Mouse (Mus musculus) c-Kit-positive CD71-positive TER-119-positive erythroid progenitor cells, embryonic 14.5 days (primary cell): ENCODE results near the gene Ubn1.

Experiments
- DNase-seq: peaks from one replicate; pipeline ENCODE4 v3.0.0-alpha.2; 2013; ENCODE audit warnings: low spot score

Ubn1 gene

DNA sequence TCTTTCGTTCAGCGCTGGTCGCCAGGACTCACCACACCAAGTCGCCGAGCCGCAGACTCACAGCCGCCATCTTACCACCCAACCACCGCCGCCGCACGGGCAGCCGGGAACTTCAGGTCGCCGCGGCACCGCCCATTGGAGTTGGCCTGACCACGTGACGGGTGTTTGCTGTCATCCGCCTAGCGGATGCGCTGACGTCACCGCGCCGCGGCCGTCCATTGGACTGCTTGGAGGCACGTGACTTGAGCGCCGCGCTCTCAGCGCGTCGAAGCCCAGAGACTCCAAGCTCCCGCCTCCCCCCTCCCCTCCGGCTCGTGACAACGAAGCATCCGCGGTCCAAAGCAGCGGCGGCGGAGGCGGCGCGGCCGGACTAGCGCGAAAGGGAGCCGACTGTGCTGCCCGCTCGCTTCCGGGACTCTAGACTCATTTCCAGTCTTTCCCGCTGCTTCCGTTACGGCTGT lies at the start of gene Ubn1, which contains the start of gene Glyr1:
Gene Ubn1, plus strand, starts transcription at position 284 of the 461 bp plus-strand sequence.
Gene Glyr1, minus strand, starts transcription at position 90 of the 461 bp plus-strand sequence.
- DNase-seq, result peak; percentile 99

DNA sequence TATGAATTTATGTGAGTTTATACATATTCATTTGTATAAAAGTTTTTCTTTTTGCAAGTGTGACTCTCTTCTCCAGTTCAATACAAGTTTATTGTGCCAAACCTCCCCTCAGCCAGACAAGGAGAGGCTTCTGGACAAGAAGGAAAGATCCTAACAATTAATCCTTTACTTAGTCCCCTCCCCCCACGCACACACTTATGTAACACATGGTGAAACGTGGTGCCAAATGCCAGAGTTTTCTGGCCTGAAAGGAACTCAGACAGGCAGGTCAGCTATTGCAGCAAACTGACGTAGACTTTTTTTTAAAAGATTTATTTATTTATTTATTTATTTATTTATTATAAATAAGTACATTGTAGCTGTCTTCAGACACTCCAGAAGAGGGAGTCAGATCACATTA lies 49.2 kb upstream of the Ubn1 start:
- no peak for DNase-seq

DNA sequence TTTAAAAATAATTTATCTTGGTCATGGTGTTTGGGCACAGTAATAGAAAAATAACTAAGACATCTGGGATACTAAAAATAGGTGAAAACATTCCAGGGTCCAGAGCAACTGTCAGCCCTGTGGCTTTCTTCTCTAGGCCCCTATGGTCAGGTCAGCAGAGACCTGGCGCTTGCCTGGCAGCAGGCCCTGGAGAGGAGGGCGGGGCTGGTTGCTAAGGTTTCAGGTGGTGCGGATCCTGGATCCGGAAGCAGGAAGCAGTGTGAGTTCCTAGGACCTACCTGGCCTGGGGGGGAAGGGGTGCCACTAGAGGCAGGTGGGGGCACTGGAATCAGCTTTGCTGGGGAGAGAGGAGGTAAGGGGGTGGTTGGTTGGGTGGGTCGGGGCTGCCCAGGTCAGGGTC lies 42.8 kb upstream of the Ubn1 start, which contains the start of gene Smim22:
Gene Smim22, plus strand, starts transcription at position 222 of the 400 bp plus-strand sequence.
- no peak for DNase-seq

DNA sequence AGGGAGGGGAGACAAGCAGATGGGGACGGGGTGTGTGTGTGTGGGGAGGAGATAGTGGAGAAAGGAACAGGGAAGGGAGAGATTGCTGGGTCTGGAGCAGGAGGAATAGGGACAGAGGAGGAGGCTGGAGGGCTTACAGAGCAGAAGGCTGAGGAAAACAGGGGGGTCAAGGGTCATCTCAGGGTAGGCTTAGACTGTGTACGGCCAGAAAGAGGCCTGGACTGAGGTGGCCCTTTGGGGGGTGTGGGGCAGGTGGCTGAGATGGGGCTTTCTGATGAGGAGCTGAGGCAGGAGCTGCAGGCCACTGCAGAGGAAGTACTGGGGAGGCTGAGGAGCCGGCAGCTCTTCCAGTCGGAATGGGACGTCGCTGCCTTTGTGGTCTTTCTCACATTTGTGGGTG lies 42.4 kb upstream of the Ubn1 start:
- no peak for DNase-seq

DNA sequence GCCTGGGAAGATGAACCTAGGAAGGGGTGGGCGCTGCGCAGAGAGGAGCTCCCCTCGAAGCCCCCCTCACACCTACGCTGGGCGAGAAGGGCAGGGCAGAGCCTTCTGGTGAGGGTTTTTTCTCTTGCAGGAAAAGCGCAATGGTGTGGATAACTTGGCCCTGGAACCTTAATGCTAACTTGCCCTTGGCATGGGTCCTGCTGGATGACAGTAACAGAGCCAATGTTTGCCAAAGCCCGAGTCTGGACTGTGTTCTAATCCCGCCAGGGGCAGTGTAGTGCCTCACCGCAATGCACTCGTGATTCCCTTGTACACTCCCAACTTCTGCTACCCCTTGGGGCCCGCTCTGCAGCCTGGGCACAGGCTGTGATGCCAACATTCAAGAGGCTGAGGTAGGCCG lies 41.8 kb upstream of the Ubn1 start:
- DNase-seq, result no peak

DNA sequence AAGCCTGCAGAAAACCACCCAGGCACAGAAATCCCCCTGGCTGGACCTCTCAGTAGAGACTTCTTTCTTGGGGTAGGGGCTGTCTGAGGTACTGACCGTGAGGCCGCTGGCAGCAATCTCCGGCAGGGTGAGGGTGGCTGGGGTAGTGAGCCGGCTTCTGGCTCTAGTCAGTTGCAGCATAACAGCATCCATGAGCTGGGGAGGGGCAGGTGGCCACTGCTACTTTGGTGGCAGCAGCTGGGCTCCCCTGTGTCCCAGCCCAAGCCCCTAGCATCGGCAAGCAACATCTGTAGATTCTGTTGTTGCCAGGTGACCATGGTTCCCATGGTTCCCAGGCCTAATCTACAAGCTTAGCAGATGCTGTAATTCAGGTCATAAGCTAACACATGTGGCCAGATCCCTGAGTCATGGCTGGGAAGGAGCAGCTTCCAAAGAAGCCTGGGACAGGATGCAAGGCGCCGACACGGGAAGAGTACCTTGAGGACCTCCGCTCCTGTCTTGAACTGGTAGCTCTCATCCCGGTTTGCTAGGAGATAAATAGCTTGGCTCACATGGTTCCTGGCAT lies 39.4 kb upstream of the Ubn1 start:
- DNase-seq, result no peak

DNA sequence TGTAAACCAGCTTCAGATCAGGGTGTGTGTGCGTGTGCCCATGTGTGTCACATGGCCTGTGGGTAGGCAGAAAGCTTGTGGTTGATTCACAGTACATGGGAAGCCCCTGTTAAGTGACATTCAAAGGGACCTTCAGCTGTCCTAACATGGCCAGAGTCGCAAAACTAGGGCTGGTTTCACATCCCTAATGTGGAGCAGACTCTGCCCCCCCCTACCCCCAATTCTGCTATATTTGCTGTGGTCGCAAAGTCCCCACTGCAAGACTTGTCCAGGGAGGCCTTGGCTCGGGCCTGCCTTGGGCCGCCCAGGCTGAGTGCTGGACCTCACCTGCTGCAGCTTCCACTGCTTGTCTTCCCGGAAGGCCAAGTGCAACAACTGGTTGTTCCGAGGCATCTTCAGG lies 38.6 kb upstream of the Ubn1 start:
- DNase-seq, result no peak

DNA sequence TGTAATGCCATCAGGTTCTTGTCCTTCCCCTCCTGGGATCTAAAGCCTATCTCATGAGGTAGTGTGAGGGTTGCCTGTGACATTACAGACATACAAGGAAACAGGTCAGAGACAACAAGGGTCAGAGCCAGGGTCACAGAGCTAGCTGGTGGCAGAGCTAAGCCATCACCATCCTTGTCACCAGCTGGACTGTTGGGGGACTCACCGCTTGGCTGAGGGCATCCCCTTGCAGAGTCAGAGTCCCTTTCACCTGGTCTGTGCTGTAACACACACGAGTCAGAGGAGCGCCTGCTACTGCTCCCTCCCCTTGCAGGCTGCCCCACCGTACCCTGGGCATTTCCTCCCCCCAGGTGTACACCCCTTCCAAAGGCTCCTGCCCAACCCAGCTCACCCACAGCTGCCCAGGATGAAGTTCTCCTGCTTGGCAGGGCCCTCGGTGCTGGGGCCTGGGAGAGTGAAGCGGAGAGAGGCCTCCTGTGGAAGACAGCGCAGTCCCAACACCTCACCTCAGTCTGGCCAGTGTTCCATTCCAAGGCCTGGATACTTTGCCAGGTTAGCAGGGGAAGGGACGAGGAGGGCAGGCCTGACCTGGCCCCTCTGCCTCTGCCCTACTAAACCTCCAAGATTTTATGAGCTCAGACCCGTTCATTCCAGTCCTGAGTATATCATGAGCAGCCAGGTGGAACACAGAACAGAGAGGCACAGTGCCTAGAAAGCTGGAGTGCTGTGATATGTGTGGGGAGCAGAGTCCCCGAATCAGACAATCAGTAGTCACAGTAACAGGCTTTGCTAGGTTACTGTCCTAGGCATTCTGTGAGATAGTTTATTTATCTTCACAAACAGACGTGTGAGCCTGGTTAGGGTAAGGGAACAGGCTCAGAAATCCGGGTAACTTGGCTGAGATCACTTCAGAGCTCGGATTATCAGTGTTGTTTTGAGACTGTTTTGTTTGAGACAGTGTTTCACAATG lies 37.5 kb upstream of the Ubn1 start:
- peak; percentile 78 for DNase-seq

DNA sequence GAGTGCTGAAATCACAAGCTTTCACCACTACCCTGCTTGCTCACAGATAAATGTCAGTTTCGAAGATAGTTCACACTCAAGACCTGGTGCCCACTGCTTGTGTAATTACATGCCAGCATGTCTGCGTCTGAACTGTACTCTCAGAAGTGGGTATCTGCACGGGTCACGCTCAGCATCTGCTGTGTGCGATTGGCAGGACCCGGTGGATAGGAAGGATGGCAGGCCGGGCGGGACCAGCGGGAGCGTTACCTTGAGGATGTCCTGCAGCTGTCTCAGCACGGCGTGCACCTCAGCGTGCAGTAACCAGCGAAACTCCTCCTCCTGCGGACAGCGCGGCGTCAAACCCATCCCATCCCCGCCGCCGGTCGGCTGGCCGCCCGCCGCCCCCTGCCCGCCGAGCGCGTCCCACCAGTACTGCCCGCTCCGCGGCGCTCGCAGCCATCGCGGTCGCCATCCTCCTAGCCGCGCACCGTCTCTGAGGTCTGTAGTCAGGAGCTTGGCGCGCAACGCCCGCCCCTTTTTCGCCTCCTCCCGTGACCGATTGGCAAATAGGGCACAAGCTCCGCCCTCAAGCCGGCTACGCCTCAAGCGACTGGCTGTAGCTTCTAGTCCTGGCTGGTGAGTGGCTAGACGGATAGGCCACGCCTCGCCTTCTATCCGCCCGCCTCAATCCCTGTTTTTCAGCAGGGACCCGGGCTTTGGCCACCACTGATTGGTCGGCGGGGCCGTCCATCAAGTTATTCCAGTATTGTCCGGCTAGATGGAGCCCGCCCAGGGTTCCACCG lies 36.6 kb upstream of the Ubn1 start, which contains the start of gene Rogdi:
Gene Rogdi, minus strand, starts transcription at position 500 of the 785 bp plus-strand sequence.
- peak; percentile 98 for DNase-seq

DNA sequence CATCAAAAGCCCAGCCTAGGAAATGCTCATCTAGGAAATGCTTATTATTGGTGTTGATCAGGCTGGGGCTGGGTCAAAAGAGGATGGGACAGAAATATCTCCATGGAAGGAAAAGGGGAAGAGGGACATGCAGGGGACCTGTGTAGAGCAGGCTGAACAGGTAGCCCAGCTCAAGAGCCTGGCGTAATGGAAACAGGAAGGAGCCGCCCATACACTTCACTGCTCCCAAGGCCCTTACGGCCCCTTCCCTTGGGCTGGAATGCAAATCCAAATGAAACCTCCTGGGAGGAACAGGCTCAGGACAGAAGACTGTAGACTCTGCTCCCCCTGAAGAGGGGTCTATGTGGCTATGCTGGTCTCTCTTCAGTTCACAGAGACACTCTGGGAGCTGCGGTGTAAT lies 35.3 kb upstream of the Ubn1 start:
- no peak for DNase-seq

DNA sequence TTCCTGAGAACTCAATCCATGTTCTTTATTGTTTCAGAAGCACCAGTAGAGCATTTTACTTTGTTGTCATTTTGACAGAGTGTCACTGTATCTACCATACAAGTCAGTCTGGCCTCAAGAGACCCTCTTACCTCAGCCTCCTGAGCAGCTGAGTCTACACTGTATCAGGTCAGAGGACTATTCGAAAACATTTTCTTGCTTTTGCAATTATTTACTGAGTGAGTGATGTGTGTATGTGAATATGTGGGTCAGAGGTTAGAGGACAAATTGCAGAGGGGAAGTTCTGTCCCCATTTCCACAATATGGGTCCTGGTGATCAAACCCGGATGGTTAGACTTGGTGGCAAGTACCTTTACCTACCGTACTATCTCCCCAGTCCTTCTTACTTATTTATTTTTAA lies 25.8 kb upstream of the Ubn1 start:
- no peak for DNase-seq

DNA sequence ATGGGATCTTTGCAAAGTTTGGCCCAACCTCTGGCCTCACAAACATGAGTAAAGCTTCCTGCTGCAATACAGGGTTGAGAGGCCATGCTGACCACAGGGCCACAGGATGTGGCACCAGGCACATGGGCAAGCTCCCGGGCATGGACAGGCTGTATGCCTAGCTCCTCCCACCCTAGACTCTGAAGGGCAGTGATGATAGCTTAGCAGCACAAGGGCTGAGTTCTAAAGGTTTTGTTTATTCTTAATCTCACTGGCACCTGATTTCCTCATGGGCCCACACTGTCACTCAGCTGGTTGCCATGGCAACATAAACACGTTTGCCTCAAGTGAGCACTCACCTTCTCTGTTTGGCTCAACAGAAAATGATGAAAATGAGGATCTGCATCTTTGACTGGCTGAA lies 20.0 kb upstream of the Ubn1 start:
- no peak for DNase-seq

DNA sequence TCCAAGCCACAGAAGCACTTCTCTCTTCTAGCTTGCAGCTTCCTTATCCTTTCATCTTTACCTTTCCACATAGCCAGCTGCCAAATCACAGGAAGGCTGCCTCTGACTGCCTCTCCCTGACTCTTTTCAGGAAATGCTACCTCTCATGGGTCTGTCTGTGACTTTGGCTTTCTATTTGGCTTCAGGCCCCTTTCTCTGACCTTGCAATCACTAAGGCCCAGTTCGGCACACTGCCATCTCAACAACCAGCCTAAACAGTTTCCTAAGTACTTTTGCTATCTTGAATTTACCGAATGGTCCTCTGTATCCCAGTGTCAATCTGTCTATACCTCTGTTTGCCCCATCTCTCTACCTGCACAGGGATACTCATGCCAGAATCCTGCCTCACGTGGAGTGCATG lies 14.3 kb upstream of the Ubn1 start:
- DNase-seq, result no peak

DNA sequence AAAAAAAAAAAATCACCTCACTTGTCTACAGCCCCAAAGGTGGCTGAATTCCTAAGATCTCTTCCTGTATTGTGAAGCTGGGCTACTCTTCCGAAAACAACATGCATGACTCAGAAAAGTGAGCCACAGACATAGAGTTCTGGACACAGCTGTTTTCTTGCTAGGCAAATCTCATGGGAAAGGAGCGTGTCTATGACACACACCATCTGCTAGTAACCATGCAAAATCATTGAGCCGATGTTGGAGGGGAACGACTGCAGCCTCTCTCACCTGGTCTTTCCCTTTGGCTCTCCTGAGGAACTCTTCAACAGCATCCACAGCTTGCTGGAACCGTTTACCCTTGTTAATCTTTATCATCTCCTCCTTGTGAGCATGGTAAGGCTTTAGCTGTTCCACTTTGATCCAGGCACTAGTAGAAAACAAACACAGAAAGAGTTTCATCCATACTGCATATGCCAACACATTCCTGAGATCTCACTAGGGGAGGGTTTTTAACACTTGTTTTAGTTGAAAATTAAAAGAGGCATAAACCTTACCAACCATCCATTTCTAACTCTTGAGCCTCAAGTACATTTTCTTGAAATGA lies 13.1 kb upstream of the Ubn1 start:
- DNase-seq, result no peak

DNA sequence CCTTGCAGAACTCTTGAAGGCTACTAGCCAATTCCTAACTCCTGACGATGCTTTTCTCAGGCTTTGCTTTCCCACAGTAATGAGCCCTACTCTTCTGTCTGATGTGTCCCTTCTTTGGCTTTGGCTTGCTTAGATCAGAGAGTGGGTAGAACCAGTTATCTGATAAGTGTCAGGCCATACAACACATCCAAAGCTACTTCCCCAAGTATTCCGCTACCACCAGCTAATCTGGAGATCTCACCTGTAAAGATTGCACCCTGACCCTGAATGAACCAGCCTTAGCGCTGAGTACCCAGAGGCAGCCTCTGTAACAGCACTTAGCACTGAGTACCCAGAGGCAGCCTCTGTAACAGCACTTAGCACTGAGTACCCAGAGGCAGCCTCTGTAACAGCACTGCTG lies 4.5 kb upstream of the Ubn1 start:
- DNase-seq, result no peak

DNA sequence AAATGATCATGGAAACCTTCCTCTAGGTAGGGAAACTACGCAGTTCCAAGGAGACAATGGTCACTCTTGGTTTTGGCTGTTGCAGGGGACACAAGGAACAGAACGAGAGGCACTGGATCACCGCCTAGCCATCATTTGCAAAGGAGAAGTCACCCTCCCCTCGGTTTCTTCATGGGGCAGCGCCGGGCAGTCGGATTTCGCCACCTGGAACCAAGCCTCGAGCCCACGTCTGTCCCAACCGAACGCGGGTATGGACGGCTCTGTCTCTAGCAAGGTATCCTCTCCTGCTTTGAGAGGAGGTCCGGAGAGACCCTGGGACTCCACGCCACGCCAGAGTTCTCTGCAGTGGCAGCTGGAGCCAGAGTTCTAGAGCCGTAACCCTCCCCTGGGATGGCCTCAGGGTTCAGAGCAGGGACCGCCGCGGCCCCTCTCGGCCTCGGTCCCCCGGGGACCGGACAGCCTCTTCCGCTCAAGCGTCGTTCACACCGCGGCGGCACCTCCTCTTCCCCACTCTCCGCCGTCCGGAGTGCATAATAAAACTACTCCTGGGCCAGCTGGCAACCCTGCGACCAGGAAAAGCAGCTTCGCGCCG lies 579 bp upstream of the Ubn1 start:
- DNase-seq, result no peak

DNA sequence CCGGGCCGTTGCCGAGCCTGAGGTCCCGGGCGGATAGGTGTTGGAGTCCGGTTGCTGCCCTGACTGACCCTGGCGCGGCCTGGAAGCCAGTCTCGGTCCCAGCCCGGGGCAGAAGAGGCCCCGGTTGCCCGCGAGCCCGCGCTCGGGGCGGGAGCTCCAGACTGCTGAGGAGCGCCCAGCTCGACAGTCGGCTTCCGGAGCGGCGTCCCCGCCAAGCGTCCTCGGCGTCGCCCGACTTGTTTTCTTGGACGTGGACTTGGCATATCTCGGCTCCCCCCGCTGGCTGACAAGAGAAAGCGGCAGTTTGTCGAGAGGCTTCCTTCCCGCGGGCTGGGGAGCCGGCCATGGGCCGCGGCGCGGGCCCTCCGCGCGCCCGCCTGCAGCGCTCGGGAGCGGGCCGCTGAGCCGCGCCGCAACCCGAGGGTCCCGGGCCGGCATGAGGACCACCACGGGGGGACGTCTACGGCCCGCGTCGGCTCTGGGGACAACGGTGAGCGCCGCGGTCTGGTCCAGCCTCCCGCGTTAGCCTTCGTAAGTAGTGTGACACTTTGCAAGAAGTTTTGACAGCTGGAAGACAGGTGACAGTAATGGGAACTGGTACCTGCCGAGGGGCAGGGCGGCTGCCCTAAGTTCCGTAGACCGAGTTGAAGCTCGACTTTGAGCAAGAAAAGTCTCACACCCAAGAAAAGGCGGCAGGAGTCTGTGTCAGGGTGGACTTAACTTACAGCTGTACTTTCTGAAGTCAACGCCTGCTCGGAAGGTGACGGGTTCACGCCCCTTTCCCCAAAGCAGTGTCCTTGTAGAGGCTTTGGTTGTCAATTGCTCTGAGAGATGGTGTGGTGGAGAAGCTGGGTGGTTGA lies 624 bp downstream of the Ubn1 start:
- peak; percentile 62 for DNase-seq

DNA sequence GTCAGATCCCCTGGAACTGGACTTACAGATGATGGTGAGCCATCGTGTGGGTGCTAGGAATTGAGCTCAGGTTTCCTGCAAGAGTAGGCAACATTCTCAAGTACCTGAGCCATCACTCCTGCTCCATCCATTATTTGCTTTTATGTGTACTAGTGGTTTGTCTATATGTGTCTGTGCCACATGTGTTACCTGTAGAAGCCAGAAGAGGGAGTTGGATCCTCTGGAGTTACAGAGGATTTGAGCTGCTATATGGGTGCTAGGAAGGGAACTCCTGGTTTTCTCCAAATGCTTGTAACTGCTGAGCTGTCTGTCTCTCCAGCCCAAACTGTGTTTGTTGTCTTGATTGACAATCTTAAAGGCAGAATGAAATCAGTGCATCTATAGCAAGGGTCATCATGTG lies 8.3 kb downstream of the Ubn1 start:
- no peak for DNase-seq

DNA sequence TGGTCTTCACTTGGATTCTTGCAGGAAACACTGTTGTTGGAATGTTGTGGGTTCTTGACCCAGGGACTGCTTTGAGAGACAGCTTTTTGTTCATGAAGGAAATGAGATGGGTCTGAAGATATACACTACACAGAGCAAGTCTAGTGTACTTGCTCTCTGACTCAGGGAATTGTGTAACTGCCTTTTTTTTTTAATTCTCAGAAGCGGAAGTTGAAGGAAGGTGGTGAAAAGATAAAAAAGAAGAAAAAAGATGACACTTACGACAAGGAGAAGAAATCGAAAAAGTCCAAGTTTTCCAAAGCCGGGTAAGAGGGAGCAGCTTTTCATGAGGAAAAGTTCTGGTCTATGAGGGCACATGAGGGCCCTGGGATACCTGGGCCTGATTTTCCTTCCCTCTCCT lies 13.6 kb downstream of the Ubn1 start:
- no peak for DNase-seq

DNA sequence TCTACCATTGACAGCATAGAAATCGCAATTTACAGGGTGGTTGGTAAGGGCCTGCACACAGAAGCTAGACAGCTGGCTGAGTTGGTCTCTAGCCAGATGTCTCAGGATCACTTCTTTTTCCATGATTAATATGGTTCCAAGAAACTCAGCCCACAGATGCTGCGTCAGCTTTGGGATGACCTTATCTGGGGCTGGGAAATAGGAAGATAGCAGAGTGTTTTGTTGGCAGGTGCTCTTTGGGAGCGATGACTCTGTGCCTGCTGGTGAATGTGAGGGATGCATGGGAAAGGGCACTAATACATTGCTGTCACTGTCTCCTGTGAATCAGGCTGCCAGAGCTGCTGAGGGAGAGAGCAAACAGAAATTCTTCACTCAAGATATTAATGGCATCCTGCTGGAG lies 20.5 kb downstream of the Ubn1 start:
- DNase-seq, result no peak

DNA sequence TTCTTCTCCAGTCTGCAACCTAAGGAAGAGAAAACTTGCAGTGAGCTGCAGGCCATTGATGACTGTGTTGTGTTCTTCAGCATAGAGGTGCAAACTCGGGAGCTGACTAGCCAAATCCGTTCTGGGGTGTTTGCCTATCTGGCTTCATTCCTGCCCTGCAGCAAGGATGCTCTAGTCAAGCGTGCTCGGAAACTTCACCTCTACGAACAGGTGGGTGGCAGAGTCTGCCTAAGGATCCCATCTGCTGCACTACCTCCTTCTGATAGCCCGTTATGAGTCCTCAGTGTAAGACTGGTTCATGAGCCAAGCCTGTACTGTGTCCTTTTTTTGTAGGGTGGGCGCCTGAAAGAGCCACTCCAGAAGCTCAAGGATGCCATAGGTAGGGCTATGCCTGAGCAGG lies 22.1 kb downstream of the Ubn1 start:
- no peak for DNase-seq
